Mouse (Mus musculus): ENCODE measurements around the gene Carmil1.

DNA sequence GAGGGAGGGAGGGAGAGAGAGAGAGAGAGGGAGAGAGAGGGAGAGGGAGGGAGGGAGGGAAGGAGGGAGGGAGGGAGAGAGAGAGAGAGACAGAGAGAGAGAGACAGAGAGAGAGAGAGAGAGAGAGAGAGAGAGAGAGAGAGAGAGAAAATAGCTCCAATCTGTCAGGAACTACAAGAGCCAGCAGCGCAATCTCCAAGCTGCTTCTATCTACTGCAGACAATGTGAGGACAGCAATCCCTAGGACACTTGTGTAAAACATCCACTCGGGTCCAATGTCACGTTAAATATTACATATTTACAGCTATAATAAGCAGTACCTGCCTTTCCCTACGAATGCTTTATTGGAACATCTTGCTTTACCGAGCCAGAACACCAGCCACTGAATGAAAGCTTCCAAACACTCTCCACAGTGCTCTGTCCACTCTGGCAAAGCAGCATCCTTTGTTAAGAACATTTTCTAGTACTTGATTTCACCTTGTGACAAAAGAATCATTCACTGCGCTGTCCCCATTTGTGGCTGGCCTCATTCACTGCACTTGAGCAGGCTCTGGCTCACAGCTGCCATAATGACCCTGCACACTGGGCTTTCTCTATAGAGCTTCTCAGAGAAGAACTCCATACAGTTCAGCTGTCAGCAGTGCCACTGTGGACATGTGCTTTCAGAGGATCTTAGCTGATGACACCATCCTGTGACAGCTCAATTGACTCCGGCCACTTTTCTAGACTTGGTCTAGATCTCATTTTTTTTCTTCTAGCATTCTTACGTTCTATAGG lies 57.0 kb downstream of the Carmil1 start:
- TF ChIP-seq CTCF (IDR thresholded peaks at IDR 0.05; ENCODE audit: low read depth) (no peak), EP300 (IDR thresholded peaks at IDR 0.05; ENCODE audit: low read depth) (no peak)

All from liver, postnatal 0 days (tissue).